Mouse (Mus musculus) R1 (cell line): Measurements from ENCODE around the gene Pid1.

ENCODE experiments used
- DNase-seq: peaks from one replicate; pipeline ENCODE4 v3.0.0-alpha.2; 2018; ENCODE audit warnings: low read depth, low spot score

The Pid1 gene

DNA sequence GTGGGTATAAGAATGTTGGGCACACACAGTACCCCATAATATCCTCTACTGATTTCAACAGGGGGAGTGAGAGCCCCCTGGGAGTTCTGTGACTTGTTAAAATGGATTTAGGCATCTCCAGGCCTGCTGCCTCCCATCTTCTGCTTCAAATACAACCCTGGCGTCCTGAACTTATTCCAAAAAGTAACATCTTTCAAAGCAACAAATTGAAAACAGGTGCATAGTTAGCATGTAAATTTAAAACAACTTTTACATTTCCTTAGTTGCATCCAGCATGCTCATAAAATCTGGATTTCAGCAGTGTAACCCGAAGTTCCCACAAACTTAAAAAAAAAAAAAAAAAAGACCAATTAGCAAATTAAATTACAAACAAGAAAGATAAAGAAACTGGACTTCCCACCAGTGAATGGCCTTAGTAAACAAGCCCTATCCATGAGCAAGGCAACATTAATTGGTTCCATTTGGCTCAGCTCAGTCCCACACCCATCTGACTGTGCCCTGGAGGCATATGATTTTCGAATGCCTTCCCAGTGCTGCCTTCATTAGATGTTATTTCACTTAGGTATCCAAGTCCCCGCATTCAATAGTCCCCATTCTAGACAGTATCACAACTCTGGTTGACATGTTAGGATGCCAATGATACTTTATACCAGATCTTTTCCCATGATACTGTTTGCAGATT lies 177.1 kb downstream of the Pid1 start:
- DNase-seq = no peak

GRCm38 (mm10) chr1:84177696-84178095 lies 186.3 kb downstream of the Pid1 start:
- no peak for DNase-seq

DNA sequence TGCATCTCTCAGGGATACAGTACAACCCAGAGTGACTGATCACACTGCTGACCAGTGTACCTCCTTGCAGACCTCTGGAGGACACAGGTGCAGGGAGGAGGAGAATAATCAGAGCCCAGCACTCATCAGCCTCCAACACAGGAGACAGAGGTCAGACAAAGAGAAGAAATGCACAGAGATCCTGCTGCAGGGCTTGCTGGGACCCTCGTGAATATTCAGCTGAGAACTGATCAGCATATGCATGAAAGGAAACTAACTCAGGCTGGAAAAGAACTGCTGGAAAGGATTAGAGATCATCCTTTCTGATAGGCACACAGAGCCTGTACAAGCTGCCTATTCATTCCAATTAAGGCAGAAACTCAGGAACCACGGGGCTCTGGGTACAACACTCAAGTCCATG lies 186.9 kb downstream of the Pid1 start:
- DNase-seq = peak; percentile 88

GRCm38 (mm10) chr1:84172941-84173340 lies 191.0 kb downstream of the Pid1 start:
- no peak for DNase-seq

- DNase-seq = no peak
Observed at GRCm38 (mm10) chr1:84157790-84158189, 206.2 kb downstream of the Pid1 start.

DNA sequence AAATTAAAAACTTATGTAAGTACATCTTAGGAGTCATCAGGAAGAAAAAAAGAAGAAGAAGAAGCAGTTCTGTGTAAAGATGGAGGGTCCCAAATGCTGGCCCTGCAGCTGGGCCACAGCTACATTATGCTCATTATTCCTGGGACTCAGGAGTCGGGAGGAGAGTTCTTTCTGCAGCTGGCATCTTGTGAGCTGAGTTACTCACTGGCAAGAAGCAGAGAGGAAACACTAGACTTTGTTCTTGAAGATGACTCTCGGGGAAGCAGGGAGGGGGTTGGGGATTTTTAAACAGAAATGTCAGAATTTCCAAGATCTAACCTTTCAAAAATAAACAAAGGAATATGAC lies 208.4 kb downstream of the Pid1 start:
- no peak for DNase-seq

DNA sequence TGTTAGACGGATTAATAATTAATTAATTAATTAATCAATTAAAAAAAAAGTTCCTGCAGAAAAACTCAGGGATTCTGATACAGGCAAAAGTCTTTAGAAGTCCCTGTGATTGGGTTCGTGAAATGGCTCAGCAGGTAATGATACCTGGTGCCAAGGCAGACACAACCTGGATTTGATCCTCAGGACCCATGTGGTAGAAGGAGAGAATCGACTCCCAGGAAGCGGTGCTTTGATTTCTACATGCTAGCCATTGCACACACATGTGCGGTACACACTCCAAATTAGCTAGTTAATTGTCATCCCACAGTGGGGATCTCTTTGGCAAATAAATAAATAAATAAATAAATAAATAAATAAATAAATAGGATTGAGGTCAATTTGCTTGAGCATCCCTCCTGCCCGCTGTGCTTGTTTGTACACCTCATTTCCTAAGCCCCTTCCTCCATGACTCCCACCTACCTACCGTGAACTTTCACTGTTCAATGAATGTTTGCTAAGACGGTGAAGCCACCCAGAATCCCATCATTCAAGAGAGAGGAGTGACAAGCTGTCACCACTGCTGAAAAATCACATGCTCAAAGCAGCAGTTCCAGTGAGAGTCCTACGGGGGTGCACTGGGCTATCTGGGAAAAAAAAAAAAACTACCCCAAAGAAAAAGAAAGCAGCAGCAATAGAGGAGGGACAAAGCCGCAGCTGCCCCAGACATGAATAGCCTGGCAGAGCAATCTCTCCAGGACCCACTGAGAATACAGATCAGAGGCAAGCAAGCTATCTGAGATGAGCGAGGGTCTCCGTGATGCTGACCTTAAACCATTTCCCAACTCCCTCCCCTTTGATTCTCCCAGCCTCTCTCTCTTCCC lies 209.0 kb downstream of the Pid1 start:
- no peak for DNase-seq

DNA sequence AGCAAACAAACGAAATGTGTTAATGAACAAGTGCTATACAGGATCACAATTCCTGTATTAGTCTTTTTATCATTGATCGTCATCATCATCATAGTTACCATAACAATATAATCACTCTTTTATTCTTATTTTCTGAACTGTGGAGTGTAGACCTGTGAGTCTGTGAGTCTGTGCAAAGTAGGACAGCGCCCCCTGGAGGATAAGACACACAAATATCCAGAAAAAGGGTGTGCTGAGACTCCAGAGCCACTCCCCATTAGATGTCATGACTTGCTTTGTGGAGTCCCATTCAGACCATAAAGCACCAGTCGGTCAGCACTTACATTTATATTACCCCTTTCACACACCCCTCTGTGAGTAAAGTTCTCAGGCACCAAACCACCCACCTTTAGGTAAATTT lies 210.0 kb downstream of the Pid1 start:
- peak; percentile 86 for DNase-seq

DNA sequence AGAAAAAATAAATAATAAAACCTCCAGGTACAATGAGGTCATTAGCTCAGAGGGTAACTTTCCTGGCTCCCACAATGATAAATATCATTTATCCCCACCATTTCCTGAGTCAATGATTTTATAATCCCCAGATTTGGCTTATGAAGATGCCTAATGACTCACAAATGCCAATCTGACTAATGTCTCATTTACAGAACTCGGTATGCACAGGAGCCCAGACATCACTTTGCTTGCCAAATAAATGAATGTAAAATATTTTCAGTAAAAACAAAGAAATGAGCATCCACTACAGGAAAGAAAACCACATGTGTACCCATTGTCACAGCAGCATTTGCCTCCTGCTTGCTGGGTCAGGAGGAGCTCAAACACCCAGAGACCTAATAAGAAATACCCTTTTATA lies 222.4 kb downstream of the Pid1 start:
- DNase-seq = no peak

DNA sequence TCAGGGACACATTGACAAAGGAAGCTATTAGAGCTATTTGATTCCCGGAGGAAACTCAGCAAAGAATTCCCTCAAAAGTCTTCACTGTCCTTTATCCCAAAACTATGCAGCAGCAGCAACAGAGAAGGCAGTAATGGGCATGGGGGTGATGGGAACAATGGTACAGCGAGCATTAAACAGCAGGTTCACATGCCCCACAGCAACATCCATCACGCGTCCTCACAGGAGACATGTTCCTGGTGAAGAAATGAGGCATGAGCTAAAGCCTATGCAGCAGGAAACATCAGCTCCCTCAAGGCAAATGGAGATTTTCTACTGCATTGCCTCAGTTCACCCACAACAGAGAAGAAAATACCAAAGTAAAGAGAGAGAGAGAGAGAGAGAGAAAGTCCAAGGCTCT lies 231.5 kb downstream of the Pid1 start:
- DNase-seq = no peak

DNA sequence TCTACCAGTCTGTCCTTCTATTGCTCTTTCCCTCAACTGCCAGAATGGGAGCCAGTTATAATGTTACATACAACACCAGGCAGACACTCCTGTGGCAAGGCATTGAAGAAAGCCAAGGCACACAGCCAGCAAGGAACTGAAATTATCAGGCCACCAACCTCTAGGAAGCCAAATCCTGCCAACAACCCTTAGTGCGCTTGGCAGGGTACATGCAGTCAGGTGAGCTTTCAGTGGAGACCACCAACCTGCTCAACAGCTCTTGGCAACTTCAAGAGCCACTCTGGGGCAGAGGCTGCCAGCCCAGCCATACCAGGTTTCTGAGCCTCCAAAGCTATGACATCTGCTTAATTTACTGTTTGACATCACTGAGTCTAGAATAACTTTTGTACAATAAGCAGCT lies 232.2 kb downstream of the Pid1 start:
- DNase-seq = no peak

- DNase-seq = peak; percentile 30
Observed at GRCm38 (mm10) chr1:84128510-84128909, 235.5 kb downstream of the Pid1 start.

- DNase-seq = no peak
Observed at GRCm38 (mm10) chr1:84119306-84119705, 244.7 kb downstream of the Pid1 start.

- DNase-seq = no peak
Observed at GRCm38 (mm10) chr1:84106756-84107155, 257.2 kb downstream of the Pid1 start.

DNA sequence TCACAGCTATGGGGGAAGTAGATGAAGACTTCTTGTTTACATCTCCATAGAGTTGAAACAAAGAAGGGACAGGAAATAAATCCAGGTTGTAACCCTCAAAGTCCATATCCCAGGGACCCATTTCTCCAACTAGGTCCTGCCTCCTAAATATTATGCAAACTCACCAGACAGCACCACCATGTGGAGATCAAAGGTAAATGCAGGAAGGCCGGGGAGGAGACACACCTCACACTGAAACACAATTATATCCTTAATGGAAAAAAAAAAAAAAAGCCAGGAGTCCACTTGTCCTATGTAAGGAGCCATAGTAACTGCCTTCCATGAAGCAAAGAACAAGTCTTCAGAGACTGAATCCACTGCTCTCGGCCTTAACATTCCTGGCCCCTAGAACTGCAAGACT lies 261.9 kb downstream of the Pid1 start:
- peak; percentile 59 for DNase-seq

- no peak for DNase-seq
Observed at GRCm38 (mm10) chr1:84097398-84097797, 266.6 kb downstream of the Pid1 start.

DNA sequence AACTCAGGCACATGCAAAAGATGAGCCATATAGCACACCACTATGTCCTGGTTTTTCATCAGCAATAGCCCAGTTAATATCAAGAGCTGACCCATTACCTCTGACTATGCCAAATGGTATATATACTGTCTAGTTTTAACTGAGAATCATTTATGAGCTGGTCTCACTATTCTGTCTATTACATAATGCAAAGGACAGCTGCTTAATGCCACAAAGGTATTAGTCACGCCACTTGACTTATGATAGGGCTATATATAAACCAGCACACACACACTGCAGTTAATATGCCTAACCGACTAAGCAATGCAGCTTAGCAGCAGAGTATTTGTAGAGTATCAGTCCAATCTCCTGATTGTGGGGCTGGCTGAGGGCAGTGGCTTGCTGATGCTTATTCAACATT lies 270.7 kb downstream of the Pid1 start:
- DNase-seq = no peak

- no peak for DNase-seq
Observed at GRCm38 (mm10) chr1:84089664-84090063, 274.3 kb downstream of the Pid1 start.

- no peak for DNase-seq
Observed at GRCm38 (mm10) chr1:84087957-84088356, 276.0 kb downstream of the Pid1 start.

DNA sequence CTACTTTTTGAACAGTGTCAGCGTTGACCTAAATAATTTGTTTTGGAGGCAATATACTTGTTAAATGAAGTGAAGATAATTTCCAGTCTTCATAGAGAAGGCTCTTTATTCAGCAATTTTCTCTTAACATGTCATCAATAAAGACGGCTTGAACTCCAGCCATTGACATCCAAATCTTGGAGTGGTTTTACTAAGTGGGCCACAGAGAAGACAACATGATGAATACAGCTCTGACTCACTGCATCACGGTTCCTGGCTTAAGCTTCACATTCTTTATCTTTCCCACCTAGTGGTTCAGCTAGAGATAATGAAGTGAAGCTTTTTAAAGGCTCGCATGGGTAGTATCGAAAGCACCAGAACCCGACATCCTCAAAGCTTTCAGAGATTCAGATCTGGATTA lies 276.7 kb downstream of the Pid1 start:
- DNase-seq = no peak

GRCm38 (mm10) chr1:84086486-84086885 lies 277.5 kb downstream of the Pid1 start:
- DNase-seq = no peak

- no peak for DNase-seq
Observed at GRCm38 (mm10) chr1:84085361-84085760, 278.6 kb downstream of the Pid1 start.

DNA sequence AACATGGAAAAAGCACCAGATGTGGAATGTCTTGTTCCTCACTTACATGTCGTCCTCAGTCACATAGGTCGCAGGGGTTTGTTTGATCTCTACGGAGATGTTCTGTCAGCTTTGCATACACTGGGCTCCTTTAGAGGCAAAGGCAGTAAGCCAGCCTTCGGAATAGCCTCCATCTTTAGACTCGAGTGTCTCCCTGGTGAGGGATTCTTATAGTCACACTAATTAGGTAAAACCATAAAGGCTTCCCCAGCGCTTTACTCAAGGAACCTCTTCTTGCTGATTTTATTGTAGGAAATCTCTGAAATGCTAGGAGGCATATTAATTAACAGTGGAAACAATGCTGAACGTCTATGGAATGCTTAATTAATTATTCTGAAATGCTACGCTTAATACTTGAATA lies 284.4 kb downstream of the Pid1 start:
- no peak for DNase-seq
